Mouse (Mus musculus): ENCODE measurements at regions not wholly inside any gene's neighbourhood (a gene's known extent, or its start where the extent isn't known, plus 50 kb on each side); places are given as distances from the start of the nearest gene placed in this dataset.

GRCm38 (mm10) chr5:116789859-116790258 is 198.2 kb upstream of the Srrm4 start:
- Histone ChIP-seq H3K36me3 (ENCODE audit: control insufficient read depth, insufficient read depth) (no peaks in the 10 kb centered on the region), H3K79me2 (ENCODE audit: control insufficient read depth, insufficient read depth) (no peaks in the 10 kb centered on the region), H3ac (ENCODE audit: control insufficient read depth, insufficient read length) (no peak overlapping the region), H3K4me2 (ENCODE audit: low read depth) (no peak overlapping the region), H3K27me3 (ENCODE audit: control insufficient read depth, insufficient read depth, insufficient read length) (no peaks in the 10 kb centered on the region), H3K4me3 (no peak overlapping the region)
- TF ChIP-seq SRF (IDR thresholded peaks at IDR 0.05; ENCODE audit: control insufficient read depth, insufficient read length, low read depth) (no peak), USF1 (IDR thresholded peaks at IDR 0.05; ENCODE audit: low read depth) (no peak), CEBPB (IDR thresholded peaks at IDR 0.05; ENCODE audit: insufficient read depth, poor library complexity, severe bottlenecking) (no peak), TCF3 (IDR thresholded peaks at IDR 0.05; ENCODE audit: insufficient read length, low read depth) (no peak), TCF12 (IDR thresholded peaks at IDR 0.05; ENCODE audit: insufficient read depth, poor library complexity, severe bottlenecking) (no peak), MYOG (IDR thresholded peaks at IDR 0.05; ENCODE audit: control insufficient read depth in 1 of 3, insufficient read depth in 1 of 3, insufficient read length in 2 of 3, low read depth in 2 of 3) (no peak), REST (IDR thresholded peaks at IDR 0.05; ENCODE audit: insufficient read depth, insufficient read length) (no peak), MAX (IDR thresholded peaks at IDR 0.05; ENCODE audit: low read depth) (no peak), E2F4 (IDR thresholded peaks at IDR 0.05; ENCODE audit: insufficient read depth) (no peak), POLR2AphosphoS2 (IDR thresholded peaks at IDR 0.05; ENCODE audit: insufficient read length, low read depth) (no peak), MYOD1 (IDR thresholded peaks at IDR 0.05; ENCODE audit: control insufficient read depth in 1 of 3, insufficient read length in 2 of 3, low read depth in 2 of 3) (no peak), POLR2A (IDR thresholded peaks at IDR 0.05; ENCODE audit: insufficient read length, low read depth) (no peak)

GRCm38 (mm10) chr5:116776450-116776849 is 184.8 kb upstream of the Srrm4 start:
- Histone ChIP-seq H3ac (ENCODE audit: control insufficient read depth, insufficient read length) (no peak overlapping the region), H3K4me3 (no peak overlapping the region), H3K79me2 (ENCODE audit: control insufficient read depth, insufficient read depth) (no peaks in the 10 kb centered on the region), H3K36me3 (ENCODE audit: control insufficient read depth, insufficient read depth) (no peaks in the 10 kb centered on the region), H3K27me3 (ENCODE audit: control insufficient read depth, insufficient read depth, insufficient read length) (no peaks in the 10 kb centered on the region), H3K4me2 (ENCODE audit: low read depth) (no peak overlapping the region)
- TF ChIP-seq MYOD1 (IDR thresholded peaks at IDR 0.05; ENCODE audit: control insufficient read depth in 1 of 3, insufficient read length in 2 of 3, low read depth in 2 of 3) (no peak), TCF3 (IDR thresholded peaks at IDR 0.05; ENCODE audit: insufficient read length, low read depth) (no peak), E2F4 (IDR thresholded peaks at IDR 0.05; ENCODE audit: insufficient read depth) (no peak), MYOG (IDR thresholded peaks at IDR 0.05; ENCODE audit: control insufficient read depth in 1 of 3, insufficient read depth in 1 of 3, insufficient read length in 2 of 3, low read depth in 2 of 3) (no peak), POLR2A (IDR thresholded peaks at IDR 0.05; ENCODE audit: insufficient read length, low read depth) (no peak), TCF12 (IDR thresholded peaks at IDR 0.05; ENCODE audit: insufficient read depth, poor library complexity, severe bottlenecking) (no peak), USF1 (IDR thresholded peaks at IDR 0.05; ENCODE audit: low read depth) (no peak), POLR2AphosphoS2 (IDR thresholded peaks at IDR 0.05; ENCODE audit: insufficient read length, low read depth) (no peak), REST (IDR thresholded peaks at IDR 0.05; ENCODE audit: insufficient read depth, insufficient read length) (no peak), CEBPB (IDR thresholded peaks at IDR 0.05; ENCODE audit: insufficient read depth, poor library complexity, severe bottlenecking) (no peak), SRF (IDR thresholded peaks at IDR 0.05; ENCODE audit: control insufficient read depth, insufficient read length, low read depth) (no peak), MAX (IDR thresholded peaks at IDR 0.05; ENCODE audit: low read depth) (no peak)

- Histone ChIP-seq H3K27me3 (ENCODE audit: control insufficient read depth, insufficient read depth, insufficient read length) (no peaks in the 10 kb centered on the region), H3K36me3 (ENCODE audit: control insufficient read depth, insufficient read depth) (no peaks in the 10 kb centered on the region), H3K79me2 (ENCODE audit: control insufficient read depth, insufficient read depth) (no peaks in the 10 kb centered on the region), H3K4me2 (ENCODE audit: low read depth) (no peak overlapping the region), H3K4me3 (no peak overlapping the region), H3ac (ENCODE audit: control insufficient read depth, insufficient read length) (no peak overlapping the region)
- TF ChIP-seq MAX (IDR thresholded peaks at IDR 0.05; ENCODE audit: low read depth) (no peak), E2F4 (IDR thresholded peaks at IDR 0.05; ENCODE audit: insufficient read depth) (no peak), REST (IDR thresholded peaks at IDR 0.05; ENCODE audit: insufficient read depth, insufficient read length) (no peak)
Observed at GRCm38 (mm10) chr5:116766261-116766660, 174.6 kb upstream of the Srrm4 start.

GRCm38 (mm10) chr5:116761323-116761722 is 169.7 kb upstream of the Srrm4 start:
- no peaks in the 10 kb centered on the region for H3K36me3 ChIP-seq (ENCODE audit: control insufficient read depth, insufficient read depth)
- H3K4me2 ChIP-seq (ENCODE audit: low read depth) = no peak overlapping the region
- H3K4me3 ChIP-seq = no peak overlapping the region
- no peaks in the 10 kb centered on the region for H3K79me2 ChIP-seq (ENCODE audit: control insufficient read depth, insufficient read depth)
- no peak overlapping the region for H3ac ChIP-seq (ENCODE audit: control insufficient read depth, insufficient read length)
- TF ChIP-seq E2F4 (IDR thresholded peaks at IDR 0.05; ENCODE audit: insufficient read depth) = no peak
- TF ChIP-seq MAX (IDR thresholded peaks at IDR 0.05; ENCODE audit: low read depth) = no peak
- TF ChIP-seq TCF12 (IDR thresholded peaks at IDR 0.05; ENCODE audit: insufficient read depth, poor library complexity, severe bottlenecking) = no peak
- TF ChIP-seq MYOG (IDR thresholded peaks at IDR 0.05; ENCODE audit: control insufficient read depth in 1 of 3, insufficient read depth in 1 of 3, insufficient read length in 2 of 3, low read depth in 2 of 3) = no peak
- TF ChIP-seq CEBPB (IDR thresholded peaks at IDR 0.05; ENCODE audit: insufficient read depth, poor library complexity, severe bottlenecking) = no peak
- TF ChIP-seq SRF (IDR thresholded peaks at IDR 0.05; ENCODE audit: control insufficient read depth, insufficient read length, low read depth) = no peak
- H3K27me3 ChIP-seq (ENCODE audit: control insufficient read depth, insufficient read depth, insufficient read length) = no peaks in the 10 kb centered on the region

GRCm38 (mm10) chr5:116758687-116759086 is 167.1 kb upstream of the Srrm4 start:
- Histone ChIP-seq H3K27me3 (ENCODE audit: control insufficient read depth, insufficient read depth, insufficient read length) (no peaks in the 10 kb centered on the region), H3K36me3 (ENCODE audit: control insufficient read depth, insufficient read depth) (no peaks in the 10 kb centered on the region), H3K4me3 (no peak overlapping the region), H3K4me2 (ENCODE audit: low read depth) (no peak overlapping the region), H3ac (ENCODE audit: control insufficient read depth, insufficient read length) (no peak overlapping the region), H3K79me2 (ENCODE audit: control insufficient read depth, insufficient read depth) (no peaks in the 10 kb centered on the region)
- no peak for TF ChIP-seq REST (IDR thresholded peaks at IDR 0.05; ENCODE audit: insufficient read depth, insufficient read length)
- no peak for TF ChIP-seq TCF3 (IDR thresholded peaks at IDR 0.05; ENCODE audit: insufficient read length, low read depth)
- no peak for TF ChIP-seq SRF (IDR thresholded peaks at IDR 0.05; ENCODE audit: control insufficient read depth, insufficient read length, low read depth)
- no peak for TF ChIP-seq POLR2AphosphoS2 (IDR thresholded peaks at IDR 0.05; ENCODE audit: insufficient read length, low read depth)
- no peak for TF ChIP-seq POLR2A (IDR thresholded peaks at IDR 0.05; ENCODE audit: insufficient read length, low read depth)
- no peak for TF ChIP-seq USF1 (IDR thresholded peaks at IDR 0.05; ENCODE audit: low read depth)
- no peak for TF ChIP-seq E2F4 (IDR thresholded peaks at IDR 0.05; ENCODE audit: insufficient read depth)
- TF ChIP-seq MAX (IDR thresholded peaks at IDR 0.05; ENCODE audit: low read depth) = no peak
- no peak for TF ChIP-seq TCF12 (IDR thresholded peaks at IDR 0.05; ENCODE audit: insufficient read depth, poor library complexity, severe bottlenecking)
- no peak for TF ChIP-seq MYOD1 (IDR thresholded peaks at IDR 0.05; ENCODE audit: control insufficient read depth in 1 of 3, insufficient read length in 2 of 3, low read depth in 2 of 3)

Measured in myocyte (in vitro differentiated cells).